Mouse (Mus musculus): Measurements from ENCODE around the gene Hectd1. TPM values are rescaled to one million over a fixed set of nuclear protein-coding genes. Genes with fewer than 3 reads are reported as not detected.

Gene Hectd1
- total RNA-seq, 2 experiments from 2014 or later: 76.9 to 84.5 TPM

DNA sequence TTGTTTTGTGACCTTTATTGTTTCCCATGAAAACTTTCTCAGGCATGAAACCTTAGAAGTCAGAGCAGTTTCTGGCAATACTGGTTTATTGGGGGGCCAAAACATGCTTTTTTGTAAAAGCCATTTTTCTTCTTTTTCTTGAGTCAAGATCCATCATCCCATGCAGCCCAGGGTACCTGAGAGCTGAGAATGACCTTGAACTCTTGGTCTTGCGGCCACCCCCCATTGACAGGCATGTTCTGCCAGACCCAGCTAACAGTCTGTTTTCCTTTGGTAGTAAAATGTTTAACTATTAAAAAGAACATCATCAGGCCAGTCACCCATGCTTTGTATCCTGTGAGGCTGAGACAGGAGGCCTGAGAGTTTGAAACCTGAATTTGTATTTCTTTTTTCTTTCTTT lies 15.9 kb upstream of the Hectd1 start:
- DNase-seq (ENCODE audit: low spot score): no peak
- intact Hi-C loops (cut with DNase I): loop anchor here (2.0 kb wide), 1 partner anchor 16 kb away; the partner anchor contains the start of gene Hectd1

DNA sequence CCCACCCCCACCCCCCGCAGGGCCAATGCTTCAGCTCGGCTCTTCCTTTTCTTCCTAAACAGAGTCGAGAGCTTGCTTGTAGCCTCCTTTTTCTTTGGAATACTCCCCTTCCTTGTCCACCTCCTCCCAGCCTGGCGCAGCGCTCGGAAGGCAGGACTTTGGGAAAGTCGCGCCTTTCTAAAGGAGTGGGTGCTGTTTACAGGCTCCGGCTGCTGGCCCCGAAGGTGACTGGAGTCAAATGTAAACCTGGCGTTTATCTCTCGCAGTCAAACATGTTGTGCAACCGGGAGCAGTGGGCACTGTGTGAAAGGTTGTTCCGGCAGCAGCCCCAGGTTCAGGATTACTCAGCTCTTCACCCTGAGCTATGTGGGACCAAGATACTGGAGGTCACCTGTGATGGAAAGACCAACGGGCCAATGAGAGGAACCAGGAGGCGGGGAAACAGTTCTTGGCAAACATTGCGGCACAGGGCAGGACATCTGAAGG lies 15.5 kb upstream of the Hectd1 start:
- DNase-seq (ENCODE audit: low spot score): peak; percentile 93
- intact Hi-C loops (cut with DNase I): loop anchor here (2.0 kb wide), 1 partner anchor 16 kb away; the partner anchor contains the start of gene Hectd1

DNA sequence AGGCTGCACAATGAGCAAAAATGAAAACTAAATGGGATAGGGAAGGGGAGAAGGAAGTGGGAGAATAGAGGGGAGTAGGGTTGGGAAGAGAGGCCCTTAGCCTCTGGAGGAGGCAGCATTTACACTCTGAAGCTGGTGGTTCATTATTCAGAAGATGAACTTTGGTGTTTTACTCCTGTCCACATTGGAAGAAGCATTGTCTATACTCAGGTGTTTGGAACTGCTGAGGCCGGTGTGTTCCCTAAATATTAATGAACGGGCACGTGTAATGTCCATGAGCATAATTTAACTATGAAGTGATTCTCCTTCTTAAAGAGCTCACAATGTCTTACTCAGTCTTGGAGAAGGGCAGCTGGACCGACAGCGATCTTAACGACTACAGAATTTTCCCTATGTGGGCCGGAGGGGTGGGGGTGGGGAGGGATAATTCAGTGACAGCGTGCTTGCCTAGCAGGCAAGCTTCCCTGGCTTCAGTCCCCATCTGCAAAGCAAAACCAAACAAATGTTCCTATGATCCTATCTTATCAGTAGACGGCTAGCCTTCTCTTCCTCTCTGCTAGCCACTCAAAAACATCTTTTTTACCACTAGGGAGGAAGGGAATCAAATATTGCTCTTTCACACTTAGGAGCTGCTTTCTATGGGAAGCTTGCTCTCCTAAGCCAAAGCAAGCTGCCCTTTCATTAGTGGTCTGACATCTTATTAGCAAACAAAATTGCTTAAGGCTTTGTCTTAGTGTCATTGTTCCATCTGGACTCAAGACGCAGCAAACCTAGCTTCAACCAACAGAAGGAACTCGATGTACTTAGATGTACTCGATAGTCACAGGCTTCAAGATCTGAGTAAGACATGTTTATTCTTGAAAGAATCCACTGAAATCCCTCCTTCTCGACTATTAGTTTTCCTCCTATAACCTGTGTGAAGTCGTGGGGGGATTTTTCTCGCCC lies 14.5 kb upstream of the Hectd1 start:
- DNase-seq (ENCODE audit: low spot score): no peak

DNA sequence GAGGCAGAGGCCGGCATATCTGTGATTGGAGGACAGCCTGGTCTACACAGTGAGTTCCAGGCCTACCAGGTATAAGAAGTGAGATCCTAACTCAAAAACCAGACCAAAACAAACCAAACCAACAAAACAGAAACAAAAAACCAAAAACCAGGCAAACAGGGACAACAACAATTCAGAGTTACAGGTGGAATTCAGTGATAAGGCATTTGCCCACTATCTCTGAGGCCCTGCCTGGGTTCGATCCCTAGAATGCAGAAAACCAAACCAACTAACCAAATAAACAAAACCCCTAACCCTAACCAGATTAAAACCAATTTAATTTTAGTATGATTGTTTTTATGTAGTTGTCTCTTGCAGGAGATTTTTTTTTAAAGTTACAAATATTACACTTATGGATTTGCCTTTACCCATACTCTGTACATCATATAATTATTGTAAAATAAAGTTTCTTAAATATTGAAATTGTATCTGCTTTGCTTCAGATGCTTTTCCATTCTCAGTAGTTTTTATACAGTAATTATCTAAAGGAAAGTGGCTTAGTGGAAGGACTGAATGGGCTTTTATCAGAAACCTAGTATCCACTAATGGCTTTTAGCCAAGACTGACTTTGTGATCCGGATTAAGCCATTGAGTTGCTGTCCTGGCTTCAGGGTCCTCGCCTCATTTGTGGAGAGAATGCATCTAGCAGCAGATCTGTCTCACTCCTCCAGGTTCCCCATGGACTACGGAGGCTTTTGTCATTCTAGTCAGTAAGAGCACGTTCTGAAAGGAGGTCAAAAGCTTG lies 12.9 kb upstream of the Hectd1 start:
- intact Hi-C loops (cut with DNase I): no loop called here
- DNase-seq (ENCODE audit: low spot score): no peak

More for the DNA sequence above, 14.5 kb upstream of the Hectd1 start:
- intact Hi-C loops (cut with DNase I): loop anchor here (2.0 kb wide), 1 partner anchor 15 kb away; the partner anchor contains the start of gene Hectd1

DNA sequence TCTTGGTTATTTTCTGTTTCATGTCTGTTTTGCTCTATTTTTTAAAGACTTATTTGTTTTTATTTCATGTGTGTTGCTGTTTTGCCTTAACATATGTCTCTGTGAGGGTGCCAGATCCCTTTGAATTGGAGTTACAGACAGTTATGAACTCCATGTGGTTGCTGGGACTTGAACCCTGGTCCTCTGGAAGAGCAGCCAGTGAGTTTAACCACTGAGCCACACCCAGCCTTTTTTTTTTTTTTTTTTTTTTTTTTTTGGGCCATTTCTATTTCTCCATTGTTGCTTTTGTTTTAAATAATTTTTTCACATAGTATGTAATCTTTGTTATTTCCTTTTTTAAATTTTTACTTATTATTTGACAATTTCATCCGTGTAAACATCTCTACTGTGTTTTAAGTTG lies 10.5 kb upstream of the Hectd1 start:
- no peak for DNase-seq (ENCODE audit: low spot score)
- intact Hi-C loops (cut with DNase I): no loop called here

DNA sequence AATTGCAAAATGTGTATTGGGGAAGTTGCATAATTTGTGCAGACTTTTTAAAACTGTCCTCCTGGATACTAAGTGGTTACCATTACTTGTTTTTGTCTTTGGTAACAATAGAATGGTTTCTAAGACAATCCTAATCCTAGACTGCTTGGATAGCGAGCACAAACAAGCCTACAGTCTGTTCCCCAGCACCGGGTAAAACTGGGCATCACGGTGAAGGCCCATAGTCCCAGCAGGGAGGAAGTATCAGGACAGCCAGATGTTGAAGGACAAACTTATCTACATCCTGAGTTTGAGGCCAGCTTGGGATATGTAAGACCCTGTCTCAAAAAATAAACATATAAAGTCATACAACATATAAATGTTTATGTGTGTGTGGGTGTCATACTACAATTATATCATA lies 5.9 kb upstream of the Hectd1 start:
- intact Hi-C loops (cut with DNase I): no loop called here
- no peak for DNase-seq (ENCODE audit: low spot score)

DNA sequence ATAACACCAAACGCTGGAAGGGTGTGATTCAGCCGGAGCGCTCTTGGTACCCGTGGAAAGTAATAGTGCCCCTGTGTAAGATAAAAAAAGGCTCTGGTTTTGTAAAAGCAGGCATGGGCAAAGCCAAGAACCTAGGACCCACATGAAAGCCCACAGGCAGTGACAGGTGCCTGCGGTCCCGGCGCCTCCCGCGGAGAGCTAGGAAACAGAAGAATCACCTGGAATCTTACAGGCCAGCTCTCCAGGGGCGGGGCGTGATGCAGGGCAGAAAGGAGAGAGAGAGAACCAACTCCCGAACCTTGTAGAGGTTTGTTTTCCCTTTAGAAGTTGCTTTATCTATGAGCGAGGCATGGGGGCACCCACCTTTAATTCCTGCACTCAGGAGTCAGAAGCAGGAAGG lies 2.6 kb upstream of the Hectd1 start:
- intact Hi-C loops (cut with DNase I): no loop called here

DNA sequence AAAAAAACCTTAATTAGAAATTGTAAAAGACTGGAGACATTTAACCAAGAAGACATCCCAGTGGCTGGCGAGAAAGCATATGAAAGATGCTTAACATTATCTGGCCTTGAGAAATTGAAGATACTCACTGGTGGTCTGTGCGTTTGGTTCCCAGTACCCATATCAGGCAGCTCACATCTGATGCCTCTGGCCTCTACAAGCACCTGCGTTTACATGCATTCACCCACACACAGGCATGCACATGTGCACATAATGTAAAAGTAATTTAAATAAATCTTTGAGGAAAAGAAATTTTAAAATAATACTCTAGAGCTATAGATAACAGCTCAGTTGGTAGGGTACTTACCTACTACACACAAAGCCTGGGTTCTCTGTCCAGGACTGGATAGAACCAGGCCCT lies 2.0 kb upstream of the Hectd1 start:
- intact Hi-C loops (cut with DNase I): no loop called here
- no peak for DNase-seq (ENCODE audit: low spot score)

More for the DNA sequence above, 2.6 kb upstream of the Hectd1 start:
- no peak for DNase-seq (ENCODE audit: low spot score)

DNA sequence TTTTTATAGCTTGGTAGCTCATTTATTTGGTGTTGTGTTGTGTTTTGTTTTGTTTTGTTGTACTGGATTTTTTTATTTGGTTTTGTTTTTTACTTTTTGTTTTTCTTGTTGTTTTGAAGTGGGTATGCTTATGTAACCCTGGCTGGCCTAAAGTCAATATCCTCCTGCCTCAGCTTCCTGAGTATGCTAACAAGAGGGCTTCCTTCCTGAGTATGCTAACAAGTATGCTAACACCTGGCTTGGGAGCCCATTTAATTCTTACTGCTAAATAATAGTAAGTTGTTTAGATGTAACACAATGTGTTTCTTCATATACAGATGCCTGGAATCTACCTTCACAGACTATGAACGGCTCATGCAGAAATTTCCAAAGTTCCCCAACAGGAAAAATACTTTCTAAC lies 1.3 kb upstream of the Hectd1 start:
- DNase-seq (ENCODE audit: low spot score): no peak
- intact Hi-C loops (cut with DNase I): no loop called here

DNA sequence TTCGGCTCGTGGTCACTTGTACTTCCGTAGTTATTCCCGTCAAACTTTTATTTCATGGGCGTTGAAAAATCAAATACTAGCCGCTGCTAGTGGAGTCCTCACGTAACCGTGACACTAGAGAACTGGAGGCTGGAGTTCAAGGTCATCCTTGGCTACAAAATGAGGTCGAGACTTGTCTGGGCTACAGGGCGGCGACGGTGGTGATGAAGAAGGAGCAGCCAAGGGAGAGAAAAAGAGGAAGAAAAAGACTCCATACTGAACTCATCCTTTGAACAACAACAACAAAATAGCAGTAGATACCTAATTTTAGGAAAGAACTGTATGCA lies 704 bp upstream of the Hectd1 start:
- intact Hi-C loops (cut with DNase I): no loop called here
- no peak for DNase-seq (ENCODE audit: low spot score)

DNA sequence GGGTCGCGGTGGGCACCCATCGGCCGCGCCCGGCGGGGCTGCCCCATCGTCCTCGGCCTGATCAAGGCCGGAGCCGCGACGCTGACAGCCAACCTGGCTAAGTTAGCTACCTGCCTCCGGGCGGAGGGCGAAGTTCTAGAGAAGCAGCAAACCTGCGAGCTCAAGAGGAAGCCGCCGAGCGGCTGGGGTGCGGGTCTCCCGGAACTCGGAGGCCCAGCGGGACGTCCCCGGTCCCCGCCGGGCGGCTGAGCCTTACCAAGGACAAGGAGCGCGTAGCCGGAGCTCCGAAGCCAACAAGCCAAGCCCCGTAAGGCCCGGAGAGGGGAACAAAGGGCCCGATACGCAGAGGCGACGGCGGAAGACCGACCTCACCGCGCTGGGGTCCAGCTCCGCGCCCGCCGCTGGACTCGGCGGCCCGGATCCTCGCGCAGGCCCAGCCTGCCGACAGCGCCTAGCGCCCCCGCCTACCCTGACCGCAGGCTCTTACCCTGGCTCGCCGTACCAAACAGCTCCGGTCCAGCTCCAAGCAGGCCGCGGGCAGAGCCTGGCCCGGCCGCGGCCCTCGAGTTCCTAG lies 533 bp downstream of the Hectd1 start:
- intact Hi-C loops (cut with DNase I): loop anchor here (2.0 to 5.0 kb wide), 4 partner anchors 16 to 173 kb away; partner anchors contain the start of gene Heatr5a

DNA sequence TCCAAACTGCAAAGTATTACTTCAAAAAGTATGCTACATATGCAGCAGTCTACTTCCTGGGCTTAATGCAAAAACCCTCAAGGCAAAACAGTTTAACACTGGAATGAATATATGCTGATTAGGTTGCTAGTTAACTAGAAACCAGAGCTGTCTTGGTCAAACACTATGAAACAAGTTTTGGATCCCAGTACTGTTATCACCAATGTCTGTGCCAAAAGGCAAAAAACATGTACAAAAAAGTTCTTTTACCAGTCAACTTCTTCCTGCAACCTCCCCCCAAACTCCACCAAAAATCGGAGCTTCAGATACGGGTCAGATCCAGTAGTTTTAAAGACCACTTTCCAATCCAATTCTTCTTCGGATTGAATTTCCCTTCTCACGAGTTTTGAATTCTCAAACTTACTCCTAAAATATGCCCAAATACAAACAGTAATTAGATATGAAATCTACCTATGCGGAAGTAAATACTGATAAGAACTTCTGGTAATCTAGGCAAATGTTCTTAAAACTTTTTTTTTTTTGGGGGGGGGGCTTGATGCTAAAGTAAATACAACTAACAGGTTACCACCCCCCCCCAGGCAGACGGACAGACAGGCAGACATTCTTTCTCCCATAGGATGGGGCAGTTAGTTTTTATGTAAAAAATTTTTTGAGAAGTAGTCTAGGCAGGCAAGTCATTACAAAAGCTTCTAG lies 1.2 kb downstream of the Hectd1 start:
- DNase-seq (ENCODE audit: low spot score): no peak
- intact Hi-C loops (cut with DNase I): loop anchor here (2.0 to 5.0 kb wide), 4 partner anchors 17 to 174 kb away; partner anchors contain the start of gene Heatr5a

More for the DNA sequence above, 533 bp downstream of the Hectd1 start:
- no peak for DNase-seq (ENCODE audit: low spot score)

DNA sequence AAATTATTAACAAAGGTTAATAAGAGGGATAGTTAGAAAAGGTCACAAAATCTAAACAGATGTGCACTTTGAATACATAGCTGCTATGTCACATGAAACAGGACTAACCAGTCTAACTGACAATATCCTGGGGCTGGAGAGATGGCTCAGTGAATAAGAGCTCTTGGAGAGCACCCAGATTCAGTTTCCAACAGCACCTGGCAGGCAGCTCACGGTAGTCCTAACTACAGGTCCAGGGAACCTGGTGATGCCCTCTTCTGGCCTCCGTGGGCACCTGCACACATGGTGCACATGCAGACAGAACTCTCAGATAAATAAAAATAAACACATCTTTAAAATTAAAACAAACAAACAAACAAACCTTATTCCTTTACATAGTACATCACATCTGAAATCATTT lies 4.0 kb downstream of the Hectd1 start:
- intact Hi-C loops (cut with DNase I): loop anchor here (5.0 kb wide), 3 partner anchors 57 to 177 kb away; partner anchors contain the start of gene Heatr5a

DNA sequence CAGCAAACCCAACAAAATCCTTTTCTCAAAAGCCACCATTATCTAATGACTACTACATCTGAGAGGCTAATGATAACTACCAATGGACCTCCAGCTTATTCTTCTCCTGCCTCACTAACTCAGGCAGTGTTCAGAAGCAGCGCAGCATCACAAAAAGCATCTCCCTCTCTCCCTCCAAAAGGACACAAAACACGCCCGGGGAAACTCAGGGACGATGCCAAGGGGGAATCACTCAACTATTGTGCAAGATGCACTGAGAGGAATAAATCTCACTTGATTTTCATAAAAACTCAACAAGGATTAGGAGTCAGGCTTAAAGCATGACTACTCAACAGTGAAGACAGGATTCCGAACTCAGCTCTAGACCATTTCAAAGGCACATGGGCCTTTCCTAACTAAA lies 6.0 kb downstream of the Hectd1 start:
- intact Hi-C loops (cut with DNase I): no loop called here
- no peak for DNase-seq (ENCODE audit: low spot score)

More for the DNA sequence above, 4.0 kb downstream of the Hectd1 start:
- no peak for DNase-seq (ENCODE audit: low spot score)

DNA sequence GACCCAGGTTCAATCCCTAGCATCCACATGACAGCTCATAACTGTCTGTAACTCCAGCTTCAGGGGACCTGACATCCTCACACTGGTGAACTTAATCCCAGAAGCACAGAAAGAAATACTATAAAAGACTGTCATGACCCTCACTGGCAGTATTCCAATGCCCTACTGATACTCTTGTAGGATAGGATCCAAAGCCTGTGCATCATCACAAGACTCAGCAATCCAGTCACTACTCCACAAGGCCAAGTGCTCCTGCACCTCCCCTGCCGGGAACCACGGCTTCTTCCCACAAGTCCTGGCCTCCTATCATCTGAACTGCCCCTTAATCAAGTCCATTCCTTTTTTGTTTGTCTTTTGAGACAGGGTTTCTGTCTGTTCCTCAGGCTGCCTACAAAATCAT lies 6.5 kb downstream of the Hectd1 start:
- intact Hi-C loops (cut with DNase I): no loop called here
- DNase-seq (ENCODE audit: low spot score): no peak

DNA sequence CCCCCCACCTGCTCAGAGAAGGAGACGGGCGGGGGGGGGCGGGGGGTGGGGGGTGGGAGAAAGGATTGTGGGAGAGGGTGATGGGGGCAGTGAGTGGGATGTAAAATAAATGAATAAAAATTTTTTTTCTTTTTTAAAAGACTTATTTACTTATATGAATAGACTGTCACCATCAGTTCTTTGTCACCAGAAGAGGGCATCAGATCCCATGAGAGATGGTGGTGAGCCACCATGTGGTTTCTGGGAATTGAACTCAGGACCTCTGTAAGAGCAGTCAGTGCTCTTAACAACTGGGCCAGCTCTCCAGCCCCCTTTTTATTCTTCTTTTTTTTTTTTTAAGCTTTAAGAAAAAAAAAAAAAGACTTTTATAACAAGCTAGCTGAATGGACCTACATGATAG lies 7.1 kb downstream of the Hectd1 start:
- intact Hi-C loops (cut with DNase I): no loop called here
- no peak for DNase-seq (ENCODE audit: low spot score)

DNA sequence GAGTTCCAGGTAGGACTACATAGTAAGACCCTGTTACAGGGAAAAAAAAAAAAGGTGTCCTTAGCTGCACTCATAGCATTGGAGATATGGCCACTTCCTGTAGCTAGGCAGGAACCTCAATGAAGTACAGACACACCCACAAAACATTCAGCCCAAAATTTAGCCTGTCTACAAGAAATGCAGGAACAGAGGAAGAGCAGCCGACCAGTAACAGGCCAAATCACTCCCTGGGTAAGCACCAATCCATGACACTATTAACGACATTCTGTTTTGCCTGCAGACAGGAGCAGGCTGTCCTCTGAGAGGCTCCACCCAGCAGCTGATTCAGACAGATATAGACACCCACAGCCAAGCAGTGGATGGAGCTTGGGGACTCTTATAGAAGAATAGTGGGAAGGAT lies 8.1 kb downstream of the Hectd1 start:
- DNase-seq (ENCODE audit: low spot score): no peak

DNA sequence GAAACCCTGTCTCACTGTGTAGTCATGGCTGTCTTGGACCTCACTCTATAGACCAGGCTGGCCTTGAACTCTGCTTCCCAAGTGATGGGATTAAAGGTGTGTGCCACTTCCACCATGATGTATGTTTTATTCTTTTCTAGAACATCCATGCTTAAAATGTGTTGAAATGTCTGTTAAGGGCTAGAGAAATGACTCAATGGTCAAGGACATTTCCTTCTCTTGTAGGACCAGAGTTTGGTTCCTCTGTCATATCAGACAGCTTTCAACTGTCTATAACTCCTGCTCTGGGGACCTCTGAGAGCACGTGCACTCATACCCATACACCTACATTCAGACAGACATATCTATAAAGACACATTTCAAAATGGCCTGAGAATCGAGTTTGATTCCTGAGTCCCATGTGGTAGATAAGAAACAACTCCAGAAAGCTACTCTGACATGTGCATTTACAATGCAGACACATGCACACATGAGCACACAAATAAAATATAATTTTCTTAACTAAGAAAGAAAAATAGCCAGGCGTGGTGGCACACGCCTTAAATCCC lies 9.3 kb downstream of the Hectd1 start:
- intact Hi-C loops (cut with DNase I): no loop called here
- no peak for DNase-seq (ENCODE audit: low spot score)

More for the DNA sequence above, 8.1 kb downstream of the Hectd1 start:
- intact Hi-C loops (cut with DNase I): no loop called here

Data from heart, postnatal 25 days (tissue).